Mouse (Mus musculus) MEL (cell line): ENCODE measurements at regions not wholly inside any gene's neighbourhood (a gene's known extent, or its start where the extent isn't known, plus 50 kb on each side); places are given as distances from the start of the nearest gene placed in this dataset.

Experiments used
- DNase-seq: peaks from one replicate; pipeline ENCODE4 v3.0.0; 2011; ENCODE audit warnings: low read depth, low spot score
- H3K27ac ChIP-seq: 2 replicates; pipeline ENCODE4 v1.5.1; 2012; ENCODE audit warnings: low read depth, mild to moderate bottlenecking, control low read depth, low read length, moderate library complexity; ENCODE audit not compliant: control insufficient read depth
- H3K27me3 ChIP-seq, 2 experiments: fragments of 150-350 bp in 1 of 2; sonication (generic) in 1 of 2; 2 replicates each; pipeline ENCODE4 v1.6.1; 2012; ENCODE audit warnings: low read length in 2 of 2, mild to moderate bottlenecking in 2 of 2, improper control_type of control experiment in 1 of 2, moderate library complexity in 1 of 2; ENCODE audit not compliant: insufficient read depth in 2 of 2, control insufficient read depth in 1 of 2
- H3K36me3 ChIP-seq, 2 experiments: 2 replicates each; pipeline ENCODE4 v1.6.1; 2012 to 2014; ENCODE audit warnings: low read length in 2 of 2, improper control_type of control experiment in 1 of 2, inconsistent platforms in 1 of 2, mild to moderate bottlenecking in 1 of 2; ENCODE audit not compliant: insufficient read depth in 2 of 2, control insufficient read depth in 1 of 2
- H3K4me1 ChIP-seq, 2 experiments: fragments of 150-350 bp in 1 of 2; sonication (generic) in 1 of 2; 2 replicates each; pipeline ENCODE4 v1.6.1; 2012; ENCODE audit warnings: low read length in 2 of 2, improper control_type of control experiment in 1 of 2, mild to moderate bottlenecking in 1 of 2; ENCODE audit not compliant: insufficient read depth in 2 of 2, control insufficient read depth in 1 of 2
- H3K4me3 ChIP-seq, 2 experiments: fragments of 150-350 bp in 1 of 2; sonication (generic) in 1 of 2; 2 replicates each; pipeline ENCODE4 v1.5.1; 2012; ENCODE audit warnings: low read depth in 2 of 2, low read length in 2 of 2, mild to moderate bottlenecking in 2 of 2, moderate library complexity in 2 of 2, control low read depth in 1 of 2, improper control_type of control experiment in 1 of 2; ENCODE audit not compliant: control insufficient read depth in 1 of 2, insufficient read depth in 1 of 2
- H3K79me2 ChIP-seq: 2 replicates; pipeline ENCODE4 v1.6.1; 2012; ENCODE audit warnings: mild to moderate bottlenecking, low read length, moderate library complexity; ENCODE audit not compliant: control insufficient read depth, poor library complexity, insufficient read depth
- H3K9ac ChIP-seq: 2 replicates; pipeline ENCODE4 v1.6.1; 2012; ENCODE audit warnings: low read depth, mild to moderate bottlenecking, control low read depth, low read length, moderate library complexity; ENCODE audit not compliant: control insufficient read depth, poor library complexity, severe bottlenecking
- H3K9me3 ChIP-seq: fragments of 150-350 bp; sonication (generic); replicated peaks from 2 replicates; pipeline ENCODE4 v1.6.1; 2012; ENCODE audit warnings: mild to moderate bottlenecking, low read length, improper control_type of control experiment, moderate library complexity; ENCODE audit not compliant: insufficient read depth
- CTCF ChIP-seq, 3 experiments: IDR thresholded peaks in 2 of 3; conservative IDR thresholded peaks in 1 of 3; 2 replicates each; pipeline ENCODE4 v1.5.1; 2011 to 2012; ENCODE audit warnings: low read length in 3 of 3, low read depth in 2 of 3, mild to moderate bottlenecking in 2 of 3, improper control_type of control experiment in 1 of 3, inconsistent platforms in 1 of 3, mixed read lengths in 1 of 3, moderate library complexity in 1 of 3; ENCODE audit not compliant: control insufficient read depth in 1 of 3, insufficient read depth in 1 of 3, poor library complexity in 1 of 3, severe bottlenecking in 1 of 3
- ELF1 ChIP-seq: IDR thresholded peaks from 2 replicates; pipeline ENCODE4 v1.6.1; 2014; ENCODE audit warnings: low read depth, mild to moderate bottlenecking, inconsistent platforms, low read length, improper control_type of control experiment, moderate library complexity
- GATA1 ChIP-seq: IDR thresholded peaks from 2 replicates; pipeline ENCODE4 v1.6.1; 2011; ENCODE audit warnings: low read depth, low read length, improper control_type of control experiment
- HCFC1 ChIP-seq: IDR thresholded peaks from 2 replicates; pipeline ENCODE4 v1.6.1; 2012; ENCODE audit warnings: low read depth, mild to moderate bottlenecking, inconsistent platforms, low read length, improper control_type of control experiment, moderate library complexity
- KAT2A ChIP-seq: conservative IDR thresholded peaks from 2 replicates; pipeline ENCODE4 v1.6.1; 2012; ENCODE audit warnings: low read depth, low read length, improper control_type of control experiment, inconsistent platforms
- MAZ ChIP-seq: IDR thresholded peaks from 2 replicates; pipeline ENCODE4 v1.6.1; 2012; ENCODE audit warnings: low read depth, mild to moderate bottlenecking, inconsistent platforms, low read length, improper control_type of control experiment
- NELFE ChIP-seq: IDR thresholded peaks from 2 replicates; pipeline ENCODE4 v1.6.1; 2011; ENCODE audit warnings: low read depth, low read length, improper control_type of control experiment
- NRF1 ChIP-seq: IDR thresholded peaks from 2 replicates; pipeline ENCODE4 v1.6.1; 2014; ENCODE audit warnings: low read depth, mild to moderate bottlenecking, inconsistent platforms, low read length, improper control_type of control experiment, moderate library complexity; ENCODE audit not compliant: poor library complexity, insufficient read depth, severe bottlenecking
- POLR2A ChIP-seq, 2 experiments: IDR thresholded peaks; 2 replicates each; pipeline ENCODE4 v1.6.1; 2011 to 2012; ENCODE audit warnings: low read length in 2 of 2, mild to moderate bottlenecking in 2 of 2, control low read depth in 1 of 2, improper control_type of control experiment in 1 of 2, low read depth in 1 of 2, moderate library complexity in 1 of 2; ENCODE audit not compliant: control insufficient read depth in 1 of 2, insufficient read depth in 1 of 2, poor library complexity in 1 of 2
- POLR2AphosphoS2 ChIP-seq: IDR thresholded peaks from 2 replicates; pipeline ENCODE4 v1.6.1; 2011; ENCODE audit warnings: low read length, improper control_type of control experiment
- POLR2AphosphoS5 ChIP-seq: IDR thresholded peaks from 2 replicates; pipeline ENCODE4 v1.6.1; 2012; ENCODE audit warnings: low read depth, borderline replicate concordance, mild to moderate bottlenecking, inconsistent platforms, low read length, moderate library complexity, mixed read lengths
- SIN3A ChIP-seq: IDR thresholded peaks from 2 replicates; pipeline ENCODE4 v1.6.1; 2012; ENCODE audit warnings: low read length, improper control_type of control experiment, inconsistent platforms
- TAL1 ChIP-seq: IDR thresholded peaks from 2 replicates; pipeline ENCODE4 v1.6.1; 2012; ENCODE audit warnings: mild to moderate bottlenecking, inconsistent platforms, low read length, moderate library complexity, mixed read lengths
- TCF12 ChIP-seq: IDR thresholded peaks from 2 replicates; pipeline ENCODE4 v1.6.1; 2014; ENCODE audit warnings: low read depth, mild to moderate bottlenecking, inconsistent platforms, low read length, improper control_type of control experiment, moderate library complexity
- USF1 ChIP-seq: IDR thresholded peaks from 2 replicates; pipeline ENCODE4 v1.6.1; 2014; ENCODE audit warnings: low read depth, mild to moderate bottlenecking, inconsistent platforms, low read length, improper control_type of control experiment, moderate library complexity
- ZC3H11A ChIP-seq: IDR thresholded peaks from 2 replicates; pipeline ENCODE4 v1.6.1; 2012; ENCODE audit warnings: low read depth, mild to moderate bottlenecking, inconsistent platforms, low read length, improper control_type of control experiment
- ZMIZ1 ChIP-seq: IDR thresholded peaks from 2 replicates; pipeline ENCODE4 v1.6.1; 2012; ENCODE audit warnings: low read depth, mild to moderate bottlenecking, inconsistent platforms, low read length, improper control_type of control experiment, moderate library complexity

GRCm38 (mm10) chr3:121609845-121610244 lies 60.7 kb upstream of the 4930432M17Rik start:
- Histone ChIP-seq H3K27me3 (no peaks in the 10 kb centered on the region), H3K27ac (no peak overlapping the region), H3K9me3 (no peaks in the 10 kb centered on the region), H3K4me3 (no peak overlapping the region), H3K36me3 (no peaks in the 10 kb centered on the region), H3K9ac (no peak overlapping the region), H3K4me1 (no peaks in the 10 kb centered on the region), H3K79me2 (no peaks in the 10 kb centered on the region)
- TF ChIP-seq NRF1 (no peak), MAZ (no peak)
- no peak for DNase-seq

DNA sequence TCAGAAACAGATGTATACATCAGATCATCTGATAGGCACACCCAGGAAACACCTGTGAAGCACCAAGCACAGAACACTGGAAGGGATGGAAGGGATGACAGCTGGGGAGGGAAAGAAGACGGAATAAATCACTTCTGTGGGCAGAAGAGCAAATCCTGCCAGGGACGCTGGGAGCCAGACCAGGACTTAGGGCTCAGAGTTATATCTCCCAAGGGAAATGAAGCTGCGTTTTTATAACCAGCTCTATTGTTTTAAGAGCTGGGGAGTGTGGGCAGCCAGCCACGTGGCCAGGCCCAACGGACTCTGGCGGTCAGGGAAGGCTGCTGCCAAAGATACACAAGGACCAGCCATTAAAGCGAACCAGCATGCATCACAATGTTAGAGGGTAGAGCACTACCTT lies 61.5 kb upstream of the 4930432M17Rik start:
- Histone ChIP-seq H3K79me2 (no peaks in the 10 kb centered on the region), H3K4me1 (no peaks in the 10 kb centered on the region), H3K36me3 (no peaks in the 10 kb centered on the region), H3K4me3 (no peak overlapping the region), H3K27me3 (no peaks in the 10 kb centered on the region), H3K9ac (no peak overlapping the region), H3K27ac (no peak overlapping the region), H3K9me3 (no peaks in the 10 kb centered on the region)
- TF ChIP-seq HCFC1: no peak
- TF ChIP-seq SIN3A: no peak
- no peak for TF ChIP-seq POLR2A (IDR thresholded peaks at IDR 0.05; ENCODE audit: control insufficient read depth in 1 of 2, insufficient read depth in 1 of 2, low read depth in 1 of 2, low read length in 2 of 2, poor library complexity in 1 of 2)
- TF ChIP-seq TCF12: no peak
- no peak for DNase-seq

- Histone ChIP-seq H3K27me3 (peaks cover 0 to 2% of the 10 kb centered on the region in 2 experiments; a peak in 1 of 4 replicates), H3K9ac (no peak overlapping the region), H3K36me3 (no peaks in the 10 kb centered on the region), H3K4me1 (no peaks in the 10 kb centered on the region), H3K9me3 (no peaks in the 10 kb centered on the region), H3K27ac (no peak overlapping the region), H3K4me3 (no peak overlapping the region), H3K79me2 (no peaks in the 10 kb centered on the region)
- DNase-seq: no peak
- no peak for TF ChIP-seq ZMIZ1
- TF ChIP-seq NELFE: no peak
- TF ChIP-seq GATA1: no peak
- TF ChIP-seq KAT2A: no peak
These were observed 65.8 kb upstream of the 4930432M17Rik start for GRCm38 (mm10) chr3:121604737-121605136.

- H3K27me3 ChIP-seq: peaks cover 0 to 2% of the 10 kb centered on the region in 2 experiments; a peak in 1 of 4 replicates
- no peak for DNase-seq
- H3K36me3 ChIP-seq: no peaks in the 10 kb centered on the region
- H3K79me2 ChIP-seq: no peaks in the 10 kb centered on the region
- no peak overlapping the region for H3K9ac ChIP-seq
- no peaks in the 10 kb centered on the region for H3K4me1 ChIP-seq
- no peak overlapping the region for H3K27ac ChIP-seq
- H3K4me3 ChIP-seq: no peak overlapping the region
- TF ChIP-seq MAZ: no peak
- no peak for TF ChIP-seq NELFE
- no peak for TF ChIP-seq CTCF (IDR thresholded peaks at IDR 0.05 in 2 of 3, conservative IDR thresholded peaks at IDR 0.05 in 1 of 3; ENCODE audit: control insufficient read depth in 1 of 3, insufficient read depth in 1 of 3, low read depth in 2 of 3, low read length in 3 of 3, poor library complexity in 1 of 3, severe bottlenecking in 1 of 3)
- TF ChIP-seq USF1: no peak
- no peak for TF ChIP-seq GATA1
- TF ChIP-seq ELF1: no peak
- no peak for TF ChIP-seq POLR2AphosphoS2
- TF ChIP-seq NRF1: no peak
- TF ChIP-seq POLR2A (IDR thresholded peaks at IDR 0.05; ENCODE audit: control insufficient read depth in 1 of 2, insufficient read depth in 1 of 2, low read depth in 1 of 2, low read length in 2 of 2, poor library complexity in 1 of 2): no peak
- no peak for TF ChIP-seq TAL1
- TF ChIP-seq POLR2AphosphoS5: no peak
- TF ChIP-seq ZC3H11A: no peak
- no peaks in the 10 kb centered on the region for H3K9me3 ChIP-seq
These were observed 66.5 kb upstream of the 4930432M17Rik start for GRCm38 (mm10) chr3:121604081-121604480.
